Mouse (Mus musculus) embryonic fibroblast, embryonic 13.5 days (primary cell): ENCODE results near the gene A1bg.

Source experiments
- CTCF ChIP-seq: IDR thresholded peaks from 2 replicates; pipeline ENCODE4 v1.5.1; 2011; ENCODE audit warnings: mild to moderate bottlenecking, control low read depth, low read length, moderate library complexity, borderline replicate concordance; ENCODE audit not compliant: insufficient read depth
- POLR2A ChIP-seq: IDR thresholded peaks from 2 replicates; pipeline ENCODE4 v1.6.1; 2011; ENCODE audit warnings: low read depth, mild to moderate bottlenecking, control low read depth, low read length, moderate library complexity

DNA sequence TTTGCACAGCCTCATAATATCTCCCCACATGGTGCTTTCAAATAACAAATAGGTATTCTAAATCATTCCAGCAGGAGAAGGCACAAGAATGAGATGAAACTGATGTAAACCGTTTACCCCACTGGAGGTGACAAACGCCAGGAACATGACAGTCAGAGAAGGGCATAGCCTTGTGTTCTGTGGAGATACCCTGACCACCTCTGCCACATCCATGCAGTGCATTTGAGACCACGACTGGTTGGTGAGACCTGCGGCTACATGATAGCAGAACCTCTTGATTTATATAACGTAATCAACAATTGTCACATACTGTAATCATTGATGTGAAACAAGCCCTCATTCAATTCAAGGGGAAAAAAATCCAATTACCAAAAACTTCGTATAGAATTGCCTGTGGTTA, 47.1 kb downstream of the A1bg start:
- TF ChIP-seq CTCF (no peak), POLR2A (no peak)
